Mouse (Mus musculus): ENCODE data around the gene Thbs1. TPM values are rescaled to one million over a fixed set of nuclear protein-coding genes. Genes with fewer than 3 reads are reported as not detected.
"Not testable (repeated sequence)": the region's sequence is repeated elsewhere in the genome, so short reads cannot be mapped to it uniquely, and the experiment has no call there.

Gene Thbs1
- total and polyA plus RNA-seq, 3 experiments: 0.01 TPM; not detected in 2

- no peak for ATAC-seq (ENCODE audit: extremely low read depth, insufficient number of reproducible peaks, low FRiP score, poor library complexity, severe bottlenecking)
- Histone ChIP-seq H3K4me1 (ENCODE audit: insufficient read depth, low read depth, low read length) (no peaks in the 10 kb centered on the region), H3K4me3 (ENCODE audit: low read depth, low read length) (no peak overlapping the region), H3K36me3 (replicated peaks) (no peaks in the 10 kb centered on the region), H3K27me3 (ENCODE audit: insufficient read depth, low read length) (no peaks in the 10 kb centered on the region), H3K9me3 (replicated peaks) (peaks cover 9% of the 10 kb centered on the region)
- no peak for DNase-seq (ENCODE audit: low spot score)
- TF ChIP-seq GATA2 (IDR thresholded peaks at IDR 0.05; ENCODE audit: borderline replicate concordance, low read depth, low read length) (no peak), TAL1 (conservative IDR thresholded peaks at IDR 0.05; ENCODE audit: low read depth, low read length) (no peak), GATA1 (IDR thresholded peaks at IDR 0.05; ENCODE audit: borderline replicate concordance, low read length) (no peak), POLR2AphosphoS5 (IDR thresholded peaks at IDR 0.05; ENCODE audit: insufficient replicate concordance, low read depth, low read length) (no peak), CTCF (IDR thresholded peaks at IDR 0.05; ENCODE audit: low read depth, low read length) (no peak)
Observed at GRCm38 (mm10) chr2:118137071-118137470, 25.4 kb downstream of the Thbs1 start.

GRCm38 (mm10) chr2:118137776-118138175 lies 26.1 kb downstream of the Thbs1 start:
- no peaks in the 10 kb centered on the region for H3K36me3 ChIP-seq (replicated peaks)
- no peak for TF ChIP-seq POLR2AphosphoS5 (IDR thresholded peaks at IDR 0.05; ENCODE audit: insufficient replicate concordance, low read depth, low read length)
- TF ChIP-seq GATA2 (IDR thresholded peaks at IDR 0.05; ENCODE audit: borderline replicate concordance, low read depth, low read length): no peak
- TF ChIP-seq GATA1 (IDR thresholded peaks at IDR 0.05; ENCODE audit: borderline replicate concordance, low read length): no peak
- no peak for TF ChIP-seq TAL1 (conservative IDR thresholded peaks at IDR 0.05; ENCODE audit: low read depth, low read length)
- no peak for TF ChIP-seq CTCF (IDR thresholded peaks at IDR 0.05; ENCODE audit: low read depth, low read length)
- H3K9me3 ChIP-seq (replicated peaks): peaks cover 9% of the 10 kb centered on the region
- H3K4me1 ChIP-seq (ENCODE audit: insufficient read depth, low read depth, low read length): no peaks in the 10 kb centered on the region
- ATAC-seq (ENCODE audit: extremely low read depth, insufficient number of reproducible peaks, low FRiP score, poor library complexity, severe bottlenecking): no peak
- DNase-seq (ENCODE audit: low spot score): no peak
- no peak overlapping the region for H3K4me3 ChIP-seq (ENCODE audit: low read depth, low read length)
- no peaks in the 10 kb centered on the region for H3K27me3 ChIP-seq (ENCODE audit: insufficient read depth, low read length)

- TF ChIP-seq CTCF (IDR thresholded peaks at IDR 0.05; ENCODE audit: low read depth, low read length) (no peak), TAL1 (conservative IDR thresholded peaks at IDR 0.05; ENCODE audit: low read depth, low read length) (no peak), POLR2AphosphoS5 (IDR thresholded peaks at IDR 0.05; ENCODE audit: insufficient replicate concordance, low read depth, low read length) (no peak), GATA2 (IDR thresholded peaks at IDR 0.05; ENCODE audit: borderline replicate concordance, low read depth, low read length) (no peak), GATA1 (IDR thresholded peaks at IDR 0.05; ENCODE audit: borderline replicate concordance, low read length) (no peak)
- H3K36me3 ChIP-seq (replicated peaks): no peaks in the 10 kb centered on the region
- DNase-seq (ENCODE audit: low spot score) (no peak), ATAC-seq (ENCODE audit: extremely low read depth, insufficient number of reproducible peaks, low FRiP score, poor library complexity, severe bottlenecking) (no peak)
- H3K9me3 ChIP-seq (replicated peaks): peaks cover 9% of the 10 kb centered on the region
- H3K4me3 ChIP-seq (ENCODE audit: low read depth, low read length): no peak overlapping the region
- H3K27me3 ChIP-seq (ENCODE audit: insufficient read depth, low read length): no peaks in the 10 kb centered on the region
- no peaks in the 10 kb centered on the region for H3K4me1 ChIP-seq (ENCODE audit: insufficient read depth, low read depth, low read length)
Observed at GRCm38 (mm10) chr2:118139261-118139660, 27.6 kb downstream of the Thbs1 start.

- TF ChIP-seq CTCF (IDR thresholded peaks at IDR 0.05; ENCODE audit: low read depth, low read length) (no peak), POLR2AphosphoS5 (IDR thresholded peaks at IDR 0.05; ENCODE audit: insufficient replicate concordance, low read depth, low read length) (no peak), TAL1 (conservative IDR thresholded peaks at IDR 0.05; ENCODE audit: low read depth, low read length) (no peak), GATA1 (IDR thresholded peaks at IDR 0.05; ENCODE audit: borderline replicate concordance, low read length) (no peak), GATA2 (IDR thresholded peaks at IDR 0.05; ENCODE audit: borderline replicate concordance, low read depth, low read length) (no peak)
Observed at GRCm38 (mm10) chr2:118141651-118142050, 30.0 kb downstream of the Thbs1 start.

GRCm38 (mm10) chr2:118147749-118148148 lies 36.1 kb downstream of the Thbs1 start:
- not testable (repeated sequence) for H3K4me3 ChIP-seq (ENCODE audit: low read depth, low read length); ATAC-seq (ENCODE audit: extremely low read depth, insufficient number of reproducible peaks, low FRiP score, poor library complexity, severe bottlenecking); H3K27me3 ChIP-seq (ENCODE audit: insufficient read depth, low read length); H3K9me3 ChIP-seq (replicated peaks); DNase-seq (ENCODE audit: low spot score); H3K4me1 ChIP-seq (ENCODE audit: insufficient read depth, low read depth, low read length); H3K36me3 ChIP-seq (replicated peaks)

More at GRCm38 (mm10) chr2:118141651-118142050, 30.0 kb downstream of the Thbs1 start:
- Histone ChIP-seq H3K4me1 (ENCODE audit: insufficient read depth, low read depth, low read length) (no peaks in the 10 kb centered on the region), H3K4me3 (ENCODE audit: low read depth, low read length) (no peak overlapping the region), H3K27me3 (ENCODE audit: insufficient read depth, low read length) (no peaks in the 10 kb centered on the region), H3K9me3 (replicated peaks) (peaks cover 6% of the 10 kb centered on the region; the same call in 1 of the 2 replicates), H3K36me3 (replicated peaks) (no peaks in the 10 kb centered on the region)
- no peak for DNase-seq (ENCODE audit: low spot score)
- ATAC-seq (ENCODE audit: extremely low read depth, insufficient number of reproducible peaks, low FRiP score, poor library complexity, severe bottlenecking): no peak

GRCm38 (mm10) chr2:118148321-118149142 lies 36.9 kb downstream of the Thbs1 start:
- Histone ChIP-seq H3K4me1 (ENCODE audit: insufficient read depth, low read depth, low read length) (no peaks in the 10 kb centered on the region), H3K27me3 (ENCODE audit: insufficient read depth, low read length) (no peaks in the 10 kb centered on the region), H3K4me3 (ENCODE audit: low read depth, low read length) (no peak overlapping the region), H3K36me3 (replicated peaks) (no peaks in the 10 kb centered on the region), H3K9me3 (replicated peaks) (peaks cover 9% of the 10 kb centered on the region)
- ATAC-seq (ENCODE audit: extremely low read depth, insufficient number of reproducible peaks, low FRiP score, poor library complexity, severe bottlenecking): no peak
- no peak for TF ChIP-seq TAL1 (conservative IDR thresholded peaks at IDR 0.05; ENCODE audit: low read depth, low read length)
- no peak for TF ChIP-seq GATA2 (IDR thresholded peaks at IDR 0.05; ENCODE audit: borderline replicate concordance, low read depth, low read length)
- no peak for TF ChIP-seq POLR2AphosphoS5 (IDR thresholded peaks at IDR 0.05; ENCODE audit: insufficient replicate concordance, low read depth, low read length)
- TF ChIP-seq CTCF (IDR thresholded peaks at IDR 0.05; ENCODE audit: low read depth, low read length): no peak
- no peak for TF ChIP-seq GATA1 (IDR thresholded peaks at IDR 0.05; ENCODE audit: borderline replicate concordance, low read length)
- DNase-seq (ENCODE audit: low spot score): no peak

Measured in G1E (cell line).